Mouse (Mus musculus) heart, embryonic 15.5 days (tissue): ENCODE results near the gene Gle1. TPM values are rescaled to one million over a fixed set of nuclear protein-coding genes. Genes with fewer than 3 reads are reported as not detected.
A peak's percentile ranks its signal among the peaks of the same experiment; 100 is the strongest.
"Not testable (repeated sequence)": the region's sequence is repeated elsewhere in the genome, so short reads cannot be mapped to it uniquely, and the experiment has no call there.

Experiments used
- ATAC-seq: fragments of 200-750 bp; cut with Nextera tagmentation; replicated peaks from 2 replicates; pipeline ENCODE4 v1.8.0; 2017; ENCODE audit warnings: low read depth, moderate TSS enrichment; ENCODE audit not compliant: insufficient number of reproducible peaks, insufficient read depth, low FRiP score
- H3K27ac ChIP-seq: fragments of 300-500 bp; sonication (generic); 2 replicates; pipeline ENCODE4 v1.5.1; 2015; ENCODE audit warnings: mild to moderate bottlenecking, inconsistent platforms
- H3K27me3 ChIP-seq: fragments of 300-500 bp; sonication (generic); 2 replicates; pipeline ENCODE4 v1.6.1; 2015; ENCODE audit warnings: inconsistent platforms
- H3K36me3 ChIP-seq: fragments of 300-500 bp; sonication (generic); 2 replicates; pipeline ENCODE4 v1.6.1; 2015; ENCODE audit warnings: mild to moderate bottlenecking, inconsistent platforms
- H3K4me1 ChIP-seq: fragments of 300-500 bp; sonication (generic); replicated peaks from 2 replicates; pipeline ENCODE4 v1.6.1; 2015; ENCODE audit warnings: inconsistent platforms
- H3K4me2 ChIP-seq: fragments of 300-500 bp; sonication (generic); 2 replicates; pipeline ENCODE4 v1.6.1; 2015; ENCODE audit warnings: inconsistent platforms, mild to moderate bottlenecking, moderate library complexity
- H3K4me3 ChIP-seq: fragments of 300-500 bp; sonication (generic); 2 replicates; pipeline ENCODE4 v1.5.1; 2015; ENCODE audit warnings: mild to moderate bottlenecking, inconsistent platforms
- H3K9ac ChIP-seq: fragments of 300-500 bp; sonication (generic); 2 replicates; pipeline ENCODE4 v1.6.1; 2015; ENCODE audit warnings: mild to moderate bottlenecking, inconsistent platforms
- H3K9me3 ChIP-seq: fragments of 300-500 bp; sonication (generic); replicated peaks from 2 replicates; pipeline ENCODE4 v1.6.1; 2016; ENCODE audit warnings: inconsistent platforms
- WGBS: fragments of 180-500 bp; shearing (Covaris S2); methylation state at CpG from one replicate; pipeline ENCODE4 v1.1.7; 2015; ENCODE audit warnings: mixed read lengths; 5-methylcytosine and 5-hydroxymethylcytosine counted together
- polyA plus RNA-seq: library from polyadenylated mRNA; unstranded; fragments of >200 nt; fragmentation: Nextera tagmentation; extraction: Ambion mirVana; gene quantifications from 2 replicates; pipeline ENCODE4 v1.2.1, GENCODE M21; 2015

Gle1 gene
- 34.2 and 41.2 TPM in 2 replicates for polyA plus RNA-seq

DNA sequence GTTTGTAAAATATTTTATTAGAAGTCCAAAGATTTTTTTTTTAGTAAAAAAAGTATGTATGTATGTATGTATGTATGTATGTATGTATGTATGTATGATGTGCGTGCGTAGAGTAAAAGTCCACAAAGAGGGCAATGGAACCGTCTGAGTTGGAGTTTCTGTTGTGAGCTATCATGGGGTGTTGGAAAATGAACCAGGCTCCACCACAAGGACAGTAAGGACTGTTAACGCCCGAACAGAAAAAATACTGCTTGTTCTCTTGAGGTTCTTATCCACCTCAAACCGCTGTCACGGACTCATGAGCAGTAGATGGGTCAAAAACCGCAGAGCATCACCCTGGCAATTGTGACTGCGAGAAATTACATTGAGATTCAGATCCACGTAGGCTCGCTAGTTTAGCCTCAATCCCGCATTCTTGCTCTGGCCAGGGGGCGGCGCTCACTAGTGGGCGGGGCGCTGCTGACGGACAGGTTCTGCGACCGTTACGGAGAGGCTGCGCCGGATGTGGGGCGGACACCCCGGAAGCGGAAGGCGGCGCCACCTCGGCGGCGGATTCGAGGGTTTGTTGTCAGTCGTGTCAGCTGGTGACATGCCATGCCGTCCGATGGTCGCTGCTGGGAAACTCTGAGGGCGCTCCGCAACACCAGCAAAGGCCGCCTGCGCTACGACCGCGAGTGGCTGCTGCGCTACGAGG, at the start of gene Gle1:
Gle1 (plus strand) TSS at position 521 of the 694 bp plus-strand sequence.
- Histone ChIP-seq H3K27me3 (no peaks in the 10 kb centered on the region), H3K9me3 (no peaks in the 10 kb centered on the region), H3K4me1 (peaks cover 8% of the 10 kb centered on the region), H3K27ac (peak within 1 kb of the TSS; percentile 86), H3K9ac (peak within 1 kb of the TSS; percentile 77), H3K4me2 (peak within 1 kb of the TSS; percentile 81), H3K36me3 (peaks cover 33% of the 10 kb centered on the region), H3K4me3 (peak within 1 kb of the TSS; percentile 98)
- peak; percentile 93 for ATAC-seq
- WGBS, result 3% methylated on average over 44 of the region's 44 CpGs

DNA sequence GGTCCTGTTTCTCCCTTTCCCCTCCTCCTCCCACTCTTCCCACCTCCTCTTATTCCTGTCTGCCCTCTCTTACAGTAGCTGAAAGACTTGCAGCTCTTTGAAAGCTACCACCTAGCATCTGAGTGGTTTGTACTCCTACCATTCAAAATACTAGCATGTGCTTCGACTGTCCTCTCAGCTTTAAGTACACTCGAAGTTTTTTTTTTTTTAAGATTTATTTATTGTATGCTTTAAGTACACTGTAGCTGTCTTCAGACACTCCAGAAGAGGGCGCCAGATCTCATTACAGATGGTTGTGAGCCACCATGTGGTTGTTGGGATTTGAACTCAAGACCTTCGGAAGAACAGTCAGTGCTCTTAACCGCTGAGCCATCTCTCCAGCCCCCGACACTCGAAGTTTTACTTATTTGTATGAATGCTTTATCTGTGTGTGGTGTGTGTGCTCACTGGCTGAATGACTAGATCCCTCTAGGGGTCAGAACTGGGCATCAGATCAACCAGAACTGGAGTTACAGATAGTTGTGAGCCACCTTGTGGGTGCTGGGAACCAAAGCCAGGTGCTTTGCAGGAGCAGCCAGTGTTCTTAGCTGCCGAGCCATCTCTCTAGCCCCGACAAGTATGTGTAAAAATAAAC, 48.5 kb upstream of the Gle1 start:
- H3K36me3 ChIP-seq, H3K27ac ChIP-seq, ATAC-seq, H3K4me2 ChIP-seq, H3K4me3 ChIP-seq, H3K9ac ChIP-seq, H3K27me3 ChIP-seq, H3K9me3 ChIP-seq: not testable (repeated sequence)
- 76% methylated on average over 9 of the region's 9 CpGs for WGBS
- peaks cover 11% of the 10 kb centered on the region for H3K4me1 ChIP-seq

- Histone ChIP-seq H3K9ac (peak within 1 kb of the TSS; percentile 85), H3K4me2 (peak within 1 kb of the TSS; percentile 97), H3K36me3 (peaks cover 25% of the 10 kb centered on the region), H3K4me3 (peak within 1 kb of the TSS; percentile 99), H3K27me3 (0 out of 2 replicates have a peak, but pooled peaks cover 6% of the 10 kb centered on the region), H3K4me1 (peaks cover 11% of the 10 kb centered on the region), H3K27ac (peak within 1 kb of the TSS; percentile 80), H3K9me3 (no peaks in the 10 kb centered on the region)
- WGBS, result 1% methylated on average over 69 of the region's 70 CpGs
- ATAC-seq, result peak; percentile 91
Observed at GRCm38 (mm10) chr2:29889066-29889944, 45.9 kb upstream of the Gle1 start, which contains the start of gene Odf2. Odf2 (plus strand) TSS chr2:29889221.

- H3K27ac ChIP-seq, result peak overlapping the region; percentile 80
- H3K9ac ChIP-seq, result peak overlapping the region; percentile 85
- H3K36me3 ChIP-seq, result peaks cover 34% of the 10 kb centered on the region
- no peaks in the 10 kb centered on the region for H3K9me3 ChIP-seq
- 0 out of 2 replicates have a peak, but pooled peaks cover 6% of the 10 kb centered on the region for H3K27me3 ChIP-seq
- peak; percentile 86 for ATAC-seq
- H3K4me3 ChIP-seq, result peak overlapping the region; percentile 99
- peak overlapping the region; percentile 97 for H3K4me2 ChIP-seq
- H3K4me1 ChIP-seq, result peaks cover 11% of the 10 kb centered on the region
- under 1% methylated on average over 60 of the region's 61 CpGs for WGBS
Observed at GRCm38 (mm10) chr2:29889991-29890833, 45.0 kb upstream of the Gle1 start.

DNA sequence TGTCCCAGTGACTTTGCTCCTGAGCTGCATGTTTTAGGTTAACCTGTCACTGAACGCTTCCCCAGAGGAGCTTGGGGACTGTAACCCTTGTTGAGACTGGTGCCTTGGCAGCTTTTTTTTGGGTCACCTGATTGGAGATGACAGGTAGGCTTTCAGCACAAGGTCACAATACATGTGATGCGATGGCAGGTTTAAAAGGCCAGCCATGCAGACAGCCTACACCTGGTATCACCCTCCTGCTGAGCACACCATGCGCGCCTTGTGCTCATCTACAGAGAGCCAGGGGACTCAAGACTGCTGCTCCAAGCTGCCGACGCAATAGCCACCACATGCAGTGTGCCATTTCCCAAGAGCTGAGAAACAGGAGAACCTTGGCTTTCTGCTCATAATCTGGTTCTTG, 43.5 kb upstream of the Gle1 start:
- no peak overlapping the region for H3K4me3 ChIP-seq
- peaks cover 47% of the 10 kb centered on the region for H3K36me3 ChIP-seq
- no peak overlapping the region for H3K27ac ChIP-seq
- WGBS, result 92% methylated on average over 6 of the region's 6 CpGs
- H3K4me1 ChIP-seq, result peaks cover 11% of the 10 kb centered on the region
- no peak overlapping the region for H3K4me2 ChIP-seq
- ATAC-seq, result no peak
- no peaks in the 10 kb centered on the region for H3K9me3 ChIP-seq
- 0 out of 2 replicates have a peak, but pooled peaks cover 6% of the 10 kb centered on the region for H3K27me3 ChIP-seq
- no peak overlapping the region for H3K9ac ChIP-seq

GRCm38 (mm10) chr2:29896071-29896470, 39.2 kb upstream of the Gle1 start:
- 97% methylated on average over 1 of the region's 1 CpGs for WGBS
- Histone ChIP-seq H3K27ac (no peak overlapping the region), H3K4me3 (no peak overlapping the region), H3K9ac (no peak overlapping the region), H3K27me3 (no peaks in the 10 kb centered on the region), H3K4me2 (no peak overlapping the region), H3K36me3 (peaks cover 89% of the 10 kb centered on the region), H3K4me1 (peaks cover 3% of the 10 kb centered on the region), H3K9me3 (no peaks in the 10 kb centered on the region)
- ATAC-seq, result no peak

- H3K9me3 ChIP-seq, result no peaks in the 10 kb centered on the region
- no peak overlapping the region for H3K9ac ChIP-seq
- peaks cover 95% of the 10 kb centered on the region for H3K36me3 ChIP-seq
- no peak for ATAC-seq
- H3K4me3 ChIP-seq, result no peak overlapping the region
- no peaks in the 10 kb centered on the region for H3K4me1 ChIP-seq
- H3K4me2 ChIP-seq, result no peak overlapping the region
- H3K27me3 ChIP-seq, result no peaks in the 10 kb centered on the region
- 87% methylated on average over 2 of the region's 2 CpGs for WGBS
- H3K27ac ChIP-seq, result no peak overlapping the region
Observed at GRCm38 (mm10) chr2:29897366-29897765, 37.9 kb upstream of the Gle1 start.

GRCm38 (mm10) chr2:29898081-29898480, 37.1 kb upstream of the Gle1 start:
- no peak overlapping the region for H3K27ac ChIP-seq
- no peaks in the 10 kb centered on the region for H3K27me3 ChIP-seq
- no peak overlapping the region for H3K4me2 ChIP-seq
- H3K4me3 ChIP-seq, result no peak overlapping the region
- H3K9me3 ChIP-seq, result no peaks in the 10 kb centered on the region
- 96% methylated on average over 1 of the region's 1 CpGs for WGBS
- peaks cover 95% of the 10 kb centered on the region for H3K36me3 ChIP-seq
- no peak for ATAC-seq
- H3K4me1 ChIP-seq, result no peaks in the 10 kb centered on the region
- H3K9ac ChIP-seq, result no peak overlapping the region

- H3K4me1 ChIP-seq, result no peaks in the 10 kb centered on the region
Observed at GRCm38 (mm10) chr2:29902194-29902593, 33.0 kb upstream of the Gle1 start.

DNA sequence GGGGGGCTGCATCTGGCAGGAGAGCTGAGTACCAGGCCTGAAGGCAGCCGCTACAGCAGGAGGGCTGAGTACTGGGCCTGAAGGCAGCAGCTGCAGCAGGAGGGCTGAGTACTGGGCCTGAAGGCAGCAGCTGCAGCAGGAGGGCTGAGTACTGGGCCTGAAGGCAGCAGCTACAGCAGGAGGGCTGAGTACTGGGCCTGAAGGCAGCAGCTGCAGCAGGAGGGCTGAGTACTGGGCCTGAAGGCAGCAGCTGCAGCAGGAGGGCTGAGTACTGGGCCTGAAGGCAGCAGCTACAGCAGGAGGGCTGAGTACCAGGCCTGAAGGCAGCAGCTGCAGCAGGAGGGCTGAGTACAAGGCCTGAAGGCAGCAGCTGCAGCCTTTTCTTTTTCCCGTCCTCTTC, 27.1 kb upstream of the Gle1 start:
- not testable (repeated sequence) for H3K4me1 ChIP-seq, H3K27me3 ChIP-seq, H3K4me2 ChIP-seq, H3K4me3 ChIP-seq, H3K9me3 ChIP-seq, H3K27ac ChIP-seq, H3K9ac ChIP-seq, ATAC-seq
- 89% methylated on average over 2 of the region's 2 CpGs for WGBS
- peaks cover 69% of the 10 kb centered on the region for H3K36me3 ChIP-seq

More at GRCm38 (mm10) chr2:29902194-29902593, 33.0 kb upstream of the Gle1 start:
- Histone ChIP-seq H3K4me3 (no peak overlapping the region), H3K9ac (no peak overlapping the region), H3K9me3 (no peaks in the 10 kb centered on the region), H3K27ac (no peak overlapping the region), H3K27me3 (no peaks in the 10 kb centered on the region), H3K36me3 (peaks cover 93% of the 10 kb centered on the region), H3K4me2 (no peak overlapping the region)
- no peak for ATAC-seq
- WGBS, result 87% methylated on average over 10 of the region's 10 CpGs
